Mouse (Mus musculus) liver, postnatal 0 days (tissue): ENCODE measurements at regions not wholly inside any gene's neighbourhood (a gene's known extent, or its start where the extent isn't known, plus 50 kb on each side); places are given as distances from the start of the nearest gene placed in this dataset.

Source experiments
- CTCF ChIP-seq: sonication (generic); IDR thresholded peaks from 2 replicates; pipeline ENCODE4 v1.5.1; 2016; ENCODE audit warnings: antibody characterized with exemption, low read depth
- EP300 ChIP-seq: IDR thresholded peaks from 2 replicates; pipeline ENCODE4 v1.6.1; 2016; ENCODE audit warnings: antibody characterized with exemption, low read depth, mild to moderate bottlenecking

- TF ChIP-seq CTCF (no peak), EP300 (no peak)
Measured at GRCm38 (mm10) chr7:119296307-119296706, 111.9 kb upstream of the Gpr139 start.
